Mouse (Mus musculus) natural killer cell, adult 2 months (primary cell): Measurements from ENCODE around the gene Sik1.

Experiments used
- DNase-seq, 2 experiments: peaks; one replicate each; pipeline ENCODE4 v3.0.0; 2022; ENCODE audit warnings: low spot score in 2 of 2

Gene Sik1

GRCm38 (mm10) chr17:31806496-31806895, 49.1 kb downstream of the Sik1 start:
- no peak for DNase-seq

GRCm38 (mm10) chr17:31806025-31806424, 49.6 kb downstream of the Sik1 start:
- DNase-seq, result no peak

- DNase-seq, result no peak
Measured at GRCm38 (mm10) chr17:31805585-31805984, 50.0 kb downstream of the Sik1 start.

GRCm38 (mm10) chr17:31802272-31803017, 53.2 kb downstream of the Sik1 start:
- no peak for DNase-seq

GRCm38 (mm10) chr17:31800852-31801363, 54.7 kb downstream of the Sik1 start:
- no peak for DNase-seq

GRCm38 (mm10) chr17:31795893-31796292, 59.7 kb downstream of the Sik1 start:
- DNase-seq, result no peak
